Mouse (Mus musculus): ENCODE measurements at regions not wholly inside any gene's neighbourhood (a gene's known extent, or its start where the extent isn't known, plus 50 kb on each side); places are given as distances from the start of the nearest gene placed in this dataset.
"Not testable (repeated sequence)": the region's sequence is repeated elsewhere in the genome, so short reads cannot be mapped to it uniquely, and the experiment has no call there.

DNA sequence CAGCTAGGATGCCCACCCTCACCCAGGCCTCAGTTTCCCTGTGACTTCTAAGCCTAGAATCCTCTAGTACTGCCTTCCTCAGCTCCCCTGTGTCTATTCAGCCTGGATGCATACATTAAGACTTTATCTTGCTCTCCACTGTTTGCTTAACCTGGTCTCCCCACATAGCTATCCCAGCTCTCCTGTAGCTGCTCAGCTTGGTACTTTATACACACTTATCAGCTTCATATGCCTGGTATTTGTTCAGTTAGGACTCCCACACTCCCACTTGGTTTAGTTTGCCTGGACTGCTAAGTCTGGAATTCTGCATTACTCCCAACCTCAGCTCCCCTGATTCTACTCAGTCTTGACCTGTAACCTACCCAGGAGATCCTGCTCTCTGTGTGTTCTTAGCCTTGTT is 147.7 kb downstream of the Tmem121 start:
- no peak for DNase-seq

DNA sequence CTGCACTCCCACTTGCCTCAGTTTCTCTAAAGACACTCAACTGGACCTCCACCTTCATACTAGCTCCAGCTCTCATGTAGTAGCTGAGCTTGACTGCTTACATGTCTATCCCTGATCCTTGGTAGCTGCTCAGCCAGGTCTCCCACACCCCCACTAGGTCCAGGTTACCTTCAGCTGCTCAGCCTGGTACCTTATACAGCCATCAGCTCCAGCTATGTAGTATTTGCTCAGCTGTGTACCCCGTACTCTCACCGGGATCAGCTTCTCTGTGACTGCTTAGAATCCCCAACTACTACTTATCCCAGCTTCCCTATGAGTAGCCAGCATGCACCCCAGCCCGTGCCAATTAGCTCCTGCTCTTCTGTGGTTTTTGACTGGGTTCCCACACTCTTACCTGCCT is 148.1 kb downstream of the Tmem121 start:
- not testable (repeated sequence) for DNase-seq

DNA sequence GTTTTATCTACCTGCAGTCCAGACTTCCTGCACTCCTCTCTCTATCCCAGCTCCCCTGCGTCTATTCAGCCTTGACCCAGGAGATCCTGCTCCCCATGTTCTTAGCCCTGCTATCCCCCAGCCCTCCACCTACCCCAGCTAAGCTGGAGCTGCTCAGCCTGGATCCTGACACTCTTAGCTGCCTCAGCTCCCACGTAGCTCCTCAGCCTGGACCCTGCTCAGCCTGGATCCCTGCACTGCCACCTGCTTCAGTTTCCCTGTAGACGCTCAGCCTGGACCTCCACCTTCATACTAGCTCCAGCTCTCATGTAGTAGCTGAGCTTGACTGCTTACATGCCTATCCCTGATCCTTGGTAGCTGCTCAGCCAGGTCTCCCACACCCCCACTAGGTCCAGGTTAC is 151.5 kb downstream of the Tmem121 start:
- no peak for DNase-seq

DNA sequence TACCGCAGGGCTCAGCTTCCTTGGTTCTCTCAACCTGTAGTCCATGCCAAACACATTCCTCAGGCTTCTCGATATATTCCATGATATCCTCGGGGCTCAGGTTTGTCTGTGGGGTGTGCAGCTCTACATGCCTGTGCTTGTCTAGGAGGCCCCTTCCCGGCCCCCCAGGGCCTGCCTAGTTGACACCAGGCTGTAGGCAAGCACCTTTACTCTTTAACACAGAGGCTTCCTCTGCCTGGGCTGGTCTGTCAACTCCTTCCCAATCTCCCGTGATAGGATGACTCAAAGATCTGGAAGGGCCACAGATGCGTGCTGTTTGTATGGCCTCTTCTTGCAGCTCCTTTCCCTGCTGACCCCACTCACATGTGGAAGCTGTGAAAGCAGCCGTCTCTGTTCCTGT is 150.4 kb upstream of the Adam6b start:
- no peak for DNase-seq

DNA sequence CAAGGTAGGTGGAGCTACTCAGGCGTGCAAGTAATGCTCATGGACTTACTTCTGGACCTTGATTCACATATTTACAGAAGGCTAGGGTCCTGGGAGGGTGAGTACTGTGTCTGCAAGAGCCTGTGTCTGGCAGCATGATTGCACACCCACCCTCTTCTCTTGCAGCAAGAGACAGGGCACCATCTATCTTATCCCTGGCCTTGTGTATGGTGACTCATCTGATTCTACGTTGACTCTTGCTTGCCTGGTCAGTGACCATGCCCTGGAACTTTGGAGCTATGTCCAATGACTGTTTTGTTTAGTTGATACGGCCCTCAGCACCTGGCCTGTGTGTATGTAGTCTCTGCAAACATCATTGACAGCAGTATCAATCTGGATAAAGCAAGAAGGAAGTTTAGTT is 148.3 kb upstream of the Adam6b start:
- DNase-seq: no peak

DNA sequence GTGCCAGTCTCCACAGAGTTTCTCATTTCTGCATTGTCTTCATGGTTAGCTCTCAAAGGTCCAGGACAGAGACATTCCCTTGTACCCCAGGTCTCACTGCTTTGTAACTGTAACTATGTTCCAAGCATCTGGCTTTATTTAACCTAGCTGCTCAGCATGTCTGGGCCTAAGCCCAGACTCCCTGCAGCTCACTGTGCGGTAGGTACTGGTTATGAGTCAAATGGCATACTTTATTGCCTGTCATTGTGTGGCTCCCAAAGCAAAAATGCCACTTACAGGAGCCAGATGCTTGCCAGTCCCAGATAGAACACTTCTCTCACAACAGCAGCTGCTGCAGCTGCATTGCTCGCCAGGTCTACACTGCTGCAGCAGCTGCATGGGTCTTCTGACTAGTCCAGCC is 134.2 kb upstream of the Adam6b start:
- no peak for DNase-seq

DNA sequence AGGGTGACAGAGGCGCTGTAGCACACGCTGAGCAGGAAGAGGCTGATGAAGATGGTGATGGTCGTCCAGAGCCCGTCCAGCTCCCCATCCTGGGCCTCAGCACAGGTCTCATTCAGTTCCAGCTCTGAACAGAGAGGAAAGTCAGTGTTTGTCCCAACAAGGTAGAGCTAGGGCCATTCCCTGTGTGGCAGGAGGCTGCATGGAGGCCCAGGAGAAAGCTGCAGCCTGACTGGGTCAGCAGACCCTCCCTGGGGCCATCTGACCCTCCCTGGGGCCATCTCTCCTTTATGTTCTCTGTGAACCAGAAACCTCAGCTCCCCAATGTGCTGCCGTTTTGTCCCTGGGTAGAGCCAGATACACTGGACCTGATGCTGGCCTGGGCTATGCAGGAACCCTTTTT is 131.2 kb upstream of the Adam6b start:
- DNase-seq: no peak

DNA sequence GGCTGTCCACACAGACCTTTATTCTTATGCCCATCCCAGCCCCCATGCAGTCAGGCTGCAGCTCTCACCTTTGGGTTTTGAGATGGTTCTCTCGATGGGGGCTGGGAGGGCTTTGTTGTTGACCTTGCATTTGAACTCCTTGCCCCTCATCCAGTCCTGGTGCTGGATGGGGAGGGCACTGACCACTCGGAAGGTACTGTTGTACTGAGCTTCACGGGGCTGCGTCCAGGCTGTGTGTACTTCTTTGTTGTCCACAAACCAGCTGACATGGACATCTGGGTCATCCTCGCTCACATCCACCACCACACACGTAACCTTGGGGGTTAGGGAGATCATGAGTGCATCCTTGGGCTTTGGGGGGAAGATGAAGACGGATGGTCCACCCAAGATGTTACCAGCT is 129.3 kb upstream of the Adam6b start:
- no peak for DNase-seq

DNA sequence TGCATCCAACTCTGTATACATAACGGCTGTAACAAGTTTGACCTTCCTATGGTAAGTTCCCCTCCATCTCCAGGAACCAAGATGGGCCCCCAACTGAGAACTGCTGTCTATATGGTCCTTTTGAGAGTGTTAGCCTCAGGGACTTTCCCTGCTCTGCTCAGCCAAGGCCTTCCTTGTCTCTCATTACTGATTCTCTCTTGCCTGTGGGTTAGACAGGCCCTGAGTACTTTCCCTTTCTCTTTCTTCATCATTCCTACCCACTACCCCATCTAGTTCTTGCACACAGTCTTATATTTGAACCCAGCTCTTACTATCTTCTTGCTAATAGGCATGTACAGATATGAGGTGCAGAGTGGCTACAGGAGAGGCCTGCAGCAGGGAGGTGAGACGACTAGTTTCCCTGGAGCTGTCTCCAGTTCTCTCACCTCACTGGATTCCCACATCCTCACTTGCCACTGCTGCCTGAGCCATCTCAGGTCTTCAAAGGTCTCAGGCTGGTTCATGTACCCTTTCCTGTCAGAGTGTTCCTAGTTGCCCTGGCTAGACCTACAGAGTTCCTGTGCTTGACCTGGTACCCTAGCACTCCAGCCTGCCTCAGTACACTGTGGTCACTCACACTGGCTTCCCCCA is 126.8 kb upstream of the Adam6b start:
- no peak for DNase-seq

DNA sequence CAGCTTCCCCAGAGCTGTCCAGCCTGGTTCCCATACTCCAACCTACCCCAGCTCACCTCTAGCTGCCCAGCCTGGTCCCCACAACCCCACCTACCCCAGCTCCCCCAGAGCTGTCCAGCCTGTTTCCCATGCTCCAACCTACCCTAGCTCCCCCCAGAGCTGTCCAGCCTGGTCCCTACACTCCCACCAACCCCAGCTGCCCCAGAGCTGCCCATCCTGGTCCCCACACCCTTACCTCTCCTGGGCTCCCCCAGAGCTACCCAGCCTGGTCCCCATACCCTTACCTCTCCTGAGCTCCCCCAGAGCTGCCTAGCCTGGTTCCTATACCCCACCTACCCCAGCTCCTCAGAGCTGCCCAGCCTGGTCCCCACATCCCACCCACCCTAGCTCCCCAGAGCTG is 125.3 kb upstream of the Adam6b start:
- DNase-seq: no peak

DNA sequence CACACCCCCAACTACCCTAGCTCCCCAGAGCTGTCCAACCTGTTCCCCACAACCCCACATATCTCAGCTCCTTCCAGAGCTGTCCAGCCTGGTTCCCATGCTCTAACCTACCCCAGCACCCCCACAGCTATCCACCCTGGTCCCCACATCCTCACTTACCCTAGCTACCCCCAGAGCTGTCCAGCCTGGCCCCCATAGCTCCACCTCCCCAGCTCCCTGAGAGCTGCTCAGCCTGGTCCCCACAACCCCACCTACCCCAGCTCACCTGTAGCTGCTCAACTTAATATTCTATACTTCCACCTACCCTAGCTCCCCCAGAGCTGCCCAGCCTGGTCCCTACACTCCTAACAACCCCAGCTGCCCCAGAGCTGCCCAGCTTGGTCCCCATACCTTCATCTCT is 124.9 kb upstream of the Adam6b start:
- no peak for DNase-seq

DNA sequence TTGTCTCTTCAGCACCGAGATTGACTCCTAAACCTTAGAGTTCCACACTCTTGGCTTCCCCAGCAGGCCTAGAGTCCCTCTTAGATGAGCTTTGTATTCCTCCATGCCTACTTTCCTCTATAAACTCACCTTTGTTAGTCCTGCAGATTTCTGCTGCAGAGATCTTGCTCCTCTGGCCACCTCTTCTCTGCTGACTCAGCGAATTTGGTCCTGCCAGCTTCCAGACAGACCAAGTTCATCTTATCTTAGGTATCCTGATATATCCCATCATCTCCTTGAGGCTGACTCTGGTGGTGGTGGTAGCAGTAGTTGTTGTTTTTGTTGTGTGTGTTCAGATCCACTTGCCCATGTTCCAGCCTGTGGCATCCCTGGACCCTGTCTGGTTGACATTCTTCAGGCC is 123.5 kb upstream of the Adam6b start:
- DNase-seq: no peak

DNA sequence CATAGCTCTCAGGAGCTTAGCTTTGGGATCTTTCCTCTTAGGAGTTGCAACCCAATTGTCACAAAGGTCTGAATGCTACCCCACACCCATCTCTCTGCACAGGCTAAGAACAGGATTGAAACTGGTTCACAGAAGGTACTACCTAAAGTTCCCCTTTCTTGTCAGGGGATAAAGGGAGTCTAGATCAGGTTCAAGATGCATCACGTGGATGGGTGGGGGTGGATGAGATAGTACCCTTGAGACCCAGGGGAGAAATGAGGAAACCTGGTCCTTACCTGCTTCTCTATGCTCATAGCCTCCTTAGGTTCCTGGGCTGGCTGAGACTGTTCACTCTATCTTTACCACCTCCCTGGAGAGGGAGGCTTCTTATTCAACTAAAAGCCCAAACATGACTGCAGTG is 122.9 kb upstream of the Adam6b start:
- DNase-seq: no peak

DNA sequence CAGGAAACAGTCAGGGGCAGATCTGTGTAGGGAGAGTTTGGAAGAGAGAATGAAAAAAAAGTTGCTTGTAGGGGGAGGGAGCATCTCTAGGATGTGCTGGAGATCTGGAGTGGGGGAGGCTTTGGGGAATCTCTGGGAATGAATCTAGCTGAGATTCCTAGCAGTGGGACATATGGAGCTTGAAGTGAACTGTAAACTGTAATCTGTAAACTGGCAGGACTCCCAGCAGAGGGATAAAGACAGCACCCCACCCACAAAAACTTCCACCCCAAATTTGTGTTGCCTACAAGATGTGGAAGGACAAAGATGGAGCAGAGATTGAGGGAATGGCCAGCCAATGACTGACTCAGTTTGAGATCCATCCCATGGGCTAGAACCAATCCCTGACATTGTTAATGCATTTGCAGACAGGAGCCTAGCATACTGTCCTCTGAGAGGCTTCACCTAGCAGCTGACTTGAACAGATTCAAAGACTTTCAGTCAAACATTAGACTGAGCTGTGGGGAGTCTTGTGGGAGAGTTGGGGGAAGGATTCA is 87.7 kb upstream of the Adam6b start:
- no peak for DNase-seq

DNA sequence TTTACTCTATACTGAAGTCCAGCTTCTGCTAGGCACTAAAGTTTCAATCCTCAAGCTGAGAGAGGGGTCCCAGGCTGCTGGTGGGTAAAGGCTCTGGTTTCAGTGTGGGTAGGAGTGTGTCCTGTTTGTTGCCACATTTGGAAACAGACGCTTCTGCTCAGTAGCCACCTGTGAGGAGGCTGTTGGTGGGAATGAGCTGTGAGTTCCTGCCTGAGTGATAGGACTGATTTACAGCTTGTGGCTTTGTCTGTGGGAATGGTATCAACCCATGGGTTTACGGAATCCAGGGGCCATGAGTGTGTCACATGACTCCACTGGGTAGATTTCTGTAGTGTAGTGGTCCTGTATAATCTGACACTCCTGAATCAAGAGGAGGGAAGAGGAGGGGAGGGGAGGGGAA is 86.5 kb upstream of the Adam6b start:
- no peak for DNase-seq

DNA sequence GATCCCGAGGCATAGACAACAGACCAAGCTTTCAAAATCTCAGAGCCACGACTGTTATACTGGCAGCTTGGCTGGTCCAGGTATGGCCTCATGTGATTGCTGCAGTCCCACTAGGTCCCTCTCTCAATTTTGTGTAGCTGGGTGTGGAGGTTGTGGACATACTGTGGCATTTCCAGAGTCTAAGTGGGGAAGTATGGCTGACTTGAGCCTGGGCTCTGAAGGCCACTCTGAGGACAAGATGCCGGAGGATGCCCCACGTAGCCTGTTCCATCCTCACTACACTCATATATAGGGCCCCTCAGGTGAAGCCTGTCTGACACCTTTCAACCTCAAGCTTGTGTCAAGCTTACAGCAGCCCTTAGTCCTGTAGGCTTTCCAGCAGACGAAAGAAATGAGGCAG is 78.2 kb upstream of the Adam6b start:
- DNase-seq: no peak

DNA sequence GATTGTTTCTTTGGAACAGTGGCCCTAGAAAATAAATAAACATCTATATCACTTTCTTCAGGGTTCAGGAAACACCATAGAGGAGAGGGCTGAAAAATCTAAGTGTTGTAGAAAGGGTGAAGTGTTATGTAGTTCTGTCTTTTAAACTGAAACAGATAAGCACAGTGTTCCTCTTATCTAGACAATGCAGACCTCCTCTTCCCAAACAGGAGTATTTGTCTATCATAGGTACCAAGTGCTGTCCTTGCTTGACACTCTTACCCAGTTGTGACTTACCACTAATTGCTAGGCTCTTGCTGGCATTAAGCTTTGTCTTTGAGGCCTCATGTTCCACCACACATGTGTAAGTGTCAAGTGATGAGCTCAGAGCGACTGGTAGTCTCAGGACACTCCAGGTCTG is 75.3 kb upstream of the Adam6b start:
- DNase-seq: no peak

DNA sequence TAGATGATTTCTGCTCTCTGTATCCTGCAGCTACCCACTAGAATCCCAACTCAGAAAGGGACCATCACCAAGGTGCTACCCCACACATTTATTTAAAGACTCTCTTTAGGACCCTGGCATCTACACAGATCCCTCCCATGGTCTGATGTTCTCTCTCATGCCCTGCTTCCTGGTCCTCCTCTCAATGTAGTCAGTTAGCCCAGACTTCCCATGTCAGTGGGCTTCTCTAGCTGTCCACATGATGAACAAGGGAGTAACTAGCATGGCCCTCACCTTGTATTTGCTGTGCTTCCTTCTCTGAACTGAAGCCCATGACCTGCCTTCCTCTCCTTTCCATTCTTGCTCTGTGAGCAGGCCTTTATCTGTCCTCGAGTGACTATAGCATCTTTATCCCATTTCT is 71.8 kb upstream of the Adam6b start:
- DNase-seq: no peak

DNA sequence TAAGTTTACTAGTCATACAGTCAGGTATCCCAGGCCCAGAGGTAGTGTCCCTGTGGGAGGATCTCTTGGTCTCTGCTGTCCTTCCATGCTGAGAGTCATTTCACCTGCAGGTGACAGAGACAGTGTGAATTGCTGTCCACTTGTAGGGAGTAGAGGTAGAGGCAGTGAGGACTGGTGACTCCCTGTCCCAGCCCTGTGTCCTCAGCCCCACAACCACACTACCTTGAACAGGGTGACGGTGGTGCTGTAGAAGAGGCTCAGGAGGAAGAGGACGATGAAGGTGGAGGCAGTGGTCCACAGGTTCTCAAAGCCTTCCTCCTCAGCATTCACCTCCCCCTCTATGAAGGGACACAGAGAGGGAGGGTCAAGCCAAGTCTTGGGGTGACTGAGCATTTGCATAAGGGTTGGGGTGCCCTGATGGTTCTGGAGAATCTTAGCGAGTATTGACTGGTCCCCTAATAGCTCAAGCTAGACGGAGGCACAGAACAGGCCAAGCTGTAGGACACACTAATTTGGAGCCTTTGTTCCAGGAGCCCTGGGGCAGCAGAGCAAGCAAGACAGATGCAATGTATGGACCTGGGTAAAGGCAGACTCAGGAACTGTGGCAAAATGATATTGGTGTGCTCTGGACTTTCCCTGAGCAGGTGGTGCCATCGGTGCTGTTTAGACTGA is 70.4 kb upstream of the Adam6b start:
- DNase-seq: no peak

DNA sequence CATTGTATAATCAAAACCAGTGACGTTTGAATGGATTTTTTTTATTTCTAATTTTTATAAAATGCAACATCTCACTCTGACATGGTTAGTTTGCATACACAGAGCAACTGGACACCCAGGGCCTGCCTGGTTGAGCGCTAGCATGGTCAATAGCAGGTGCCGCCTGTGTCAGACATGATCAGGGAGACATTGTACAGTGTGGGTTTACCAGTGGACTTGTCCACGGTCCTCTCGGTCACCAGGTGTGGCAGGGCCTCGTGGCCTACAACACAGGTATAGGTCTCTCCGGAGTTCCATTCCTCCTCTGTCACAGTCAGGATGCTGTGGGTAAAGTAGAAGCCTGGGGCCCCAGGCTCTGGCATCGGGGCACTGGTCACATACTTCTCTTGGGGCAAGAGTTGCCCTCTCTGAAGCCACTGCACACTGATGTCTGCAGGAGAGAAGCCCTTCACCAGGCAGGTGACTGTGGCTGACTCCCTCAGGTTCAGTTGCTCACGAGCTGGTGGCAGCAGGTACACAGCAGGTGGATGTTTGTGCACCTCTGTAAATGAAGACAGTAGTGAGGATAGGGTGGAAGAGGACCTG is 68.5 kb upstream of the Adam6b start:
- no peak for DNase-seq

DNA sequence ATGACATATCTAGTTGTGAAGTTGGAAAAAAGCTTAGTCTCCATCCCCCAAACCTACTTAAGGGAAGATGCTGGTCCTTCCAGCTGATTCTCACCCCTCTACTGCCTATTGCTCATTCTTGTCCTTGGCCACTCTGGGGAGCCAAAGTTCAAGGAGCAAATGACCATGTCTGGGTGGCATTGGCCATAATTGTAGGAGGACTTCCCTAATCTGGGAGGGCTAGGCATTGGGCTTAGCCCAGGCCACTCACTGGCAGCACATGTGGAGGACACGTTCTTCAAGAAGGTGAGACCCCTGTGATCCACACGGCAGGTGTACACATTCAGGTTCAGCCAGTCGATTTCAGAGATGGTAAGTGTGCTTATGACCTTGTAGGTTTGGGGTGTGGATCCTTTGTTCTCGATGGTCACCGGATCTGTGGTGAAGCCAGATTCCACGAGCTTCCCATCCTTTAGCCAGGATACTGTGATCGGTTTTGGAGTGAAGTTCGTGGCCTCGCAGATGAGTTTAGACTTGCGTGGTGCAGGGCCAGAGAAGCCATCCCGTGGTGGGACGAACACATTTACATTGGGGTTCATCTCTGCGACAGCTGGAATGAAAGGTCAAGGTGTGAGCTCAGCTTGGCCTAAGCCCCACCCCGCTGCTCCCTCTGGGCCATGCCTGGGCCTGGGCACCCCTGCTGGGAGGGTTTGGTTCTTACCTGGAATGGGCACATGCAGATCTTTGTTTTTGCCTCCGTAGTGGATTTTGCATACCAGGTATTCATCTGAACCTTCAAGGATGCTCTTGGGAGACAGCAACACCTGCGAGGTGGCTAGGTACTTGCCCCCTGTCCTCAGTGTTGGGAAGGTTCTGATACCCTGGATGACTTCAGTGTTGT is 67.4 kb upstream of the Adam6b start:
- DNase-seq: no peak

DNA sequence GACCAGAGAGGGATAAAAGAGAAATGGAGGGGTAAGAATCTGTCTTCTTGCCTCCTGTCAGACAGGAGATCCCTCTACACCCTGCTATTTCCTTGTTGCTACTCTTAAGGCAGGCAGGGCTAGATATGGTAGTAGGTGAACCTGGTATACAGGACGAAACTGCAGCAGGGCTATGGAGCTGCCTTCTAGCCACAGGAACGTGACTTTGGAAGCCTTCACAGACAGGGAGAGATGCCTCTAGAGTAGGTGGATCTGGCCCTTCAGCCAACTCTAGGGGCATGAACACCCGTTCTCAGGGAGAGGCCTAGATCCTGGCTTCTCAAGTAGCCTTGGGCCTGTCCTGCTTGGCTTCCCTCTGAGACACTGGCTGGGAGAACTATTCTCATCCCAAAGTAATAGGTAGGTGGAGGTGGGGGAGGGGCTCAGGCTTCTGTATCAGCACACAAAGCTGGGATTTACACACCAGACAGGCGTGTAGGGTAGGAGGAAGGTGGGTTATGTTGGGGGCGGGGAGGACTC is 66.5 kb upstream of the Adam6b start:
- DNase-seq: no peak
